Mouse (Mus musculus): ENCODE measurements around the gene Zfp74.

DNA sequence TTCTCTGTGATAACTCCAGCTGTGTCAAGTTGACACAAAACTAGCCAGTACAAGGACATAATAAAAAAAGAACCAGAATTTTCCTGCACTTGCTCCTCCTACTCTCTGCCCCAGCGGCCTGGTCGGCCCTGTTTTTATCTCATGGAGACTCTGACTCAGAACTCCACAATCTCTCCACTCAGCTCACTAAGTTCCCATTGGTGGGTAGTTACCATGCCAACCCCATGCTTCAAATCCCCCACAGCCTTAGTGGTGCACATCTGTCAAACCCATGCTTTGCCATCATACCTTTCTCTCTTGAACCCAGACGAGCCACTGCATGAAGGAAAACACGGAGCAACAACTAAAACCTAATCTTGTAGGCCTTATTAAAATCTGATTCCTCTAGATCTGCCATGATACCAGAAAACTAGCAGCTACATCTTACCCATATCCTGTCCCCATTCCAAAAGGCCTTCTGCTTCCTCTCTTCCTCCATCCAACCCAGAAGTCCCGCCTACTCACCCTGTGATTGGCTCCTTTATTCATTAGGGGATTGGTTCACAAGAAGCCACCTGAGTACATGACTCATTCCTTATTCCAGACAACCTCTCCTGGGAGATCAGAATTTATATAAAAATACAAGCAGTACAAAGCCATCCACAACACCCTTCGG lies 32.3 kb downstream of the Zfp74 start:
- TF ChIP-seq CTCF (IDR thresholded peaks at IDR 0.05; ENCODE audit: low read depth) (no peak), EP300 (optimal IDR thresholded peaks at IDR 0.05) (no peak)

All from stomach, postnatal 0 days (tissue).